Mouse (Mus musculus): Measurements from ENCODE around the gene Gm49403. TPM values are rescaled to one million over a fixed set of nuclear protein-coding genes. Genes with fewer than 3 reads are reported as not detected.

Gene Gm49403
- polyA plus RNA-seq, 1 experiment = not detected

DNA sequence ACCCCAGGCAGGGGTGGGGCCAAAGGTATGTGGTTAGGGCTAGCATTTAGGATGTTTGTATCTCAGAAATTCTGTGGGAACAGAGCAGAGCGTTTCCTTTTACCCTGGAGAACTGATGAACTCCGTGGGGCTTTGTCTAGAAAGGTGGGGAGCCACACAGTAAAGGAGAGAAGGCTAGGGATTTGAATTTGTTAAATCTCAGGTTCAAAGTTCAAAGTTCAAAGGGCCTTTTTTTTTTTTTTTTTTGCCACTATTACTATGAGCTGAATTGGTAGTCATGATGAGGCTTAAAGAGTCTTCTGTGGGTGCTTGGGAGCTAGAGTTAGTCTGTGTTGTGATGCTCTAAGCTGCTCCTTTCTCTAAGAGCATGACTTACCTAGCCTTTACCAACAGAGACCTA lies 53.0 kb downstream of the Gm49403 start:
- H3K4me1 ChIP-seq (ENCODE audit: control insufficient read depth, insufficient read depth, low read length) = peaks cover 5% of the 10 kb centered on the region
- 87% methylated on average over 2 of the region's 2 CpGs for WGBS
- TF ChIP-seq CTCF (IDR thresholded peaks at IDR 0.05; ENCODE audit: insufficient read depth, low read depth, low read length) (no peak), POLR2A (IDR thresholded peaks at IDR 0.05; ENCODE audit: insufficient read depth, low read depth, low read length) (no peak)
- no peak overlapping the region for H3K27ac ChIP-seq (ENCODE audit: insufficient read depth, low read depth, low read length)
- no peak overlapping the region for H3K4me3 ChIP-seq (ENCODE audit: insufficient read depth, low read depth, low read length)

Other genes starting within 250 kb of the Gm49403 start
- gene Chrm1, start 220.1 kb upstream of the Gm49403 start, polyA plus RNA-seq (2012; ENCODE audit: insufficient read depth, insufficient read length, low replicate concordance, missing spikeins) = not detected in 2 replicates
- gene Slc3a2, start 160.6 kb upstream of the Gm49403 start, polyA plus RNA-seq (2012; ENCODE audit: insufficient read depth, insufficient read length, low replicate concordance, missing spikeins) = not detected in 2 replicates
- not detected in 2 replicates for gene Wdr74, start 148.1 kb upstream of the Gm49403 start, polyA plus RNA-seq (2012; ENCODE audit: insufficient read depth, insufficient read length, low replicate concordance, missing spikeins)
- gene 1700092M07Rik, start 143.2 kb upstream of the Gm49403 start, polyA plus RNA-seq (2012; ENCODE audit: insufficient read depth, insufficient read length, low replicate concordance, missing spikeins) = not detected in 2 replicates
- 609 TPM in 1 of 2 replicates, not detected in the other for gene Stx5a, start 142.5 kb upstream of the Gm49403 start, polyA plus RNA-seq (2012; ENCODE audit: insufficient read depth, insufficient read length, low replicate concordance, missing spikeins)
- gene Nxf1, start 126.9 kb upstream of the Gm49403 start, polyA plus RNA-seq (2012; ENCODE audit: insufficient read depth, insufficient read length, low replicate concordance, missing spikeins) = not detected in 2 replicates
- not detected in 2 replicates for gene Tmem223, start 112.9 kb upstream of the Gm49403 start, polyA plus RNA-seq (2012; ENCODE audit: insufficient read depth, insufficient read length, low replicate concordance, missing spikeins)
- gene Tmem179b, start 109.5 kb upstream of the Gm49403 start, polyA plus RNA-seq (2012; ENCODE audit: insufficient read depth, insufficient read length, low replicate concordance, missing spikeins) = not detected in 2 replicates
- not detected in 2 replicates for gene Taf6l, start 97.5 kb upstream of the Gm49403 start, polyA plus RNA-seq (2012; ENCODE audit: insufficient read depth, insufficient read length, low replicate concordance, missing spikeins)
- not detected in 2 replicates for gene Polr2g, start 85.4 kb upstream of the Gm49403 start, polyA plus RNA-seq (2012; ENCODE audit: insufficient read depth, insufficient read length, low replicate concordance, missing spikeins)
- gene Zbtb3, start 81.4 kb upstream of the Gm49403 start, polyA plus RNA-seq (2012; ENCODE audit: insufficient read depth, insufficient read length, low replicate concordance, missing spikeins) = not detected in 2 replicates
- not detected in 2 replicates for gene Ttc9c, start 64.6 kb upstream of the Gm49403 start, polyA plus RNA-seq (2012; ENCODE audit: insufficient read depth, insufficient read length, low replicate concordance, missing spikeins)
- gene Hnrnpul2, start 63.9 kb upstream of the Gm49403 start, polyA plus RNA-seq (2012; ENCODE audit: insufficient read depth, insufficient read length, low replicate concordance, missing spikeins) = 134 and 194 TPM in 2 replicates
- not detected in 2 replicates for gene AC129217.1, start 54.2 kb upstream of the Gm49403 start, polyA plus RNA-seq (2012; ENCODE audit: insufficient read depth, insufficient read length, low replicate concordance, missing spikeins)
- not detected in 2 replicates for gene Bscl2, start 46.5 kb upstream of the Gm49403 start, polyA plus RNA-seq (2012; ENCODE audit: insufficient read depth, insufficient read length, low replicate concordance, missing spikeins)
- not detected in 2 replicates for gene Gng3, start 44.7 kb upstream of the Gm49403 start, polyA plus RNA-seq (2012; ENCODE audit: insufficient read depth, insufficient read length, low replicate concordance, missing spikeins)
- gene Lrrn4cl, start 33.2 kb upstream of the Gm49403 start, polyA plus RNA-seq (2012; ENCODE audit: insufficient read depth, insufficient read length, low replicate concordance, missing spikeins) = not detected in 2 replicates
- gene Ubxn1, start 12.4 kb upstream of the Gm49403 start, polyA plus RNA-seq (2012; ENCODE audit: insufficient read depth, insufficient read length, low replicate concordance, missing spikeins) = 403 TPM in 1 of 2 replicates, not detected in the other
- not detected in 2 replicates for gene Uqcc3, start 3.0 kb upstream of the Gm49403 start, polyA plus RNA-seq (2012; ENCODE audit: insufficient read depth, insufficient read length, low replicate concordance, missing spikeins)
- gene Lbhd1, start 198 bp upstream of the Gm49403 start, polyA plus RNA-seq (2012; ENCODE audit: insufficient read depth, insufficient read length, low replicate concordance, missing spikeins) = not detected in 2 replicates
- gene 1810009A15Rik, start 4.9 kb downstream of the Gm49403 start, polyA plus RNA-seq (2012; ENCODE audit: insufficient read depth, insufficient read length, low replicate concordance, missing spikeins) = not detected in 2 replicates
- not detected in 2 replicates for gene Gm49416, start 5.0 kb downstream of the Gm49403 start, polyA plus RNA-seq (2012; ENCODE audit: insufficient read depth, insufficient read length, low replicate concordance, missing spikeins)
- not detected in 2 replicates for gene Ints5, start 9.1 kb downstream of the Gm49403 start, polyA plus RNA-seq (2012; ENCODE audit: insufficient read depth, insufficient read length, low replicate concordance, missing spikeins)
- gene Ganab, start 14.1 kb downstream of the Gm49403 start, polyA plus RNA-seq (2012; ENCODE audit: insufficient read depth, insufficient read length, low replicate concordance, missing spikeins) = not detected in 2 replicates
- not detected in 2 replicates for gene B3gat3, start 36.4 kb downstream of the Gm49403 start, polyA plus RNA-seq (2012; ENCODE audit: insufficient read depth, insufficient read length, low replicate concordance, missing spikeins)
- gene Rom1, start 45.4 kb downstream of the Gm49403 start, polyA plus RNA-seq (2012; ENCODE audit: insufficient read depth, insufficient read length, low replicate concordance, missing spikeins) = not detected in 2 replicates
- not detected in 2 replicates for gene Eml3, start 45.6 kb downstream of the Gm49403 start, polyA plus RNA-seq (2012; ENCODE audit: insufficient read depth, insufficient read length, low replicate concordance, missing spikeins)
- not detected in 2 replicates for gene Mta2, start 57.9 kb downstream of the Gm49403 start, polyA plus RNA-seq (2012; ENCODE audit: insufficient read depth, insufficient read length, low replicate concordance, missing spikeins)
- gene Tut1, start 69.9 kb downstream of the Gm49403 start, polyA plus RNA-seq (2012; ENCODE audit: insufficient read depth, insufficient read length, low replicate concordance, missing spikeins) = not detected in 2 replicates
- gene Eef1g, start 83.1 kb downstream of the Gm49403 start, polyA plus RNA-seq (2012; ENCODE audit: insufficient read depth, insufficient read length, low replicate concordance, missing spikeins) = 678 TPM in 1 of 2 replicates, not detected in the other
- gene Ahnak, start 105.4 kb downstream of the Gm49403 start, polyA plus RNA-seq (2012; ENCODE audit: insufficient read depth, insufficient read length, low replicate concordance, missing spikeins) = not detected in 2 replicates
- not detected in 2 replicates for gene Scgb1a1, start 204.0 kb downstream of the Gm49403 start, polyA plus RNA-seq (2012; ENCODE audit: insufficient read depth, insufficient read length, low replicate concordance, missing spikeins)